Mouse (Mus musculus): ENCODE results near the gene Htt. TPM values are rescaled to one million over a fixed set of nuclear protein-coding genes. Genes with fewer than 3 reads are reported as not detected.
A peak's percentile ranks its signal among the peaks of the same experiment; 100 is the strongest.

Htt gene
- polyA plus RNA-seq, 1 experiment from 2014 or later = 18.7 TPM

- Histone ChIP-seq H3K4me2 (ENCODE audit: low read length) (no peak overlapping the region), H3K9me3 (ENCODE audit: control insufficient read depth, low read length) (no peaks in the 10 kb centered on the region), H3K36me3 (ENCODE audit: control insufficient read depth, insufficient read depth) (no peaks in the 10 kb centered on the region), H3K27me3 (replicated peaks; ENCODE audit: control insufficient read depth, insufficient read depth, low read length) (no peaks in the 10 kb centered on the region), H3K9ac (replicated peaks; ENCODE audit: low read depth, low read length) (no peak overlapping the region), H3K4me1 (replicated peaks; ENCODE audit: control insufficient read depth, insufficient read depth, low read length) (no peaks in the 10 kb centered on the region), H3K4me3 (replicated peaks; ENCODE audit: low read length) (no peak overlapping the region), H3K27ac (ENCODE audit: low read length) (no peak overlapping the region)
- ATAC-seq = no peak; the same call in 1 of the 2 replicates
- 14% methylated on average over 10 of the region's 10 CpGs for WGBS
Observed at GRCm38 (mm10) chr5:34941710-34942470, 180.3 kb downstream of the Htt start.

GRCm38 (mm10) chr5:34943428-34943827 lies 181.9 kb downstream of the Htt start:
- 94% methylated on average over 3 of the region's 3 CpGs for WGBS
- H3K4me1 ChIP-seq (replicated peaks; ENCODE audit: control insufficient read depth, insufficient read depth, low read length) = no peaks in the 10 kb centered on the region
- H3K9me3 ChIP-seq (ENCODE audit: control insufficient read depth, low read length) = no peaks in the 10 kb centered on the region
- H3K27ac ChIP-seq (ENCODE audit: low read length) = no peak overlapping the region
- no peak for ATAC-seq
- H3K4me3 ChIP-seq (replicated peaks; ENCODE audit: low read length) = no peak overlapping the region
- H3K36me3 ChIP-seq (ENCODE audit: control insufficient read depth, insufficient read depth) = no peaks in the 10 kb centered on the region
- no peak overlapping the region for H3K4me2 ChIP-seq (ENCODE audit: low read length)
- no peak overlapping the region for H3K9ac ChIP-seq (replicated peaks; ENCODE audit: low read depth, low read length)
- H3K27me3 ChIP-seq (replicated peaks; ENCODE audit: control insufficient read depth, insufficient read depth, low read length) = no peaks in the 10 kb centered on the region

GRCm38 (mm10) chr5:34948861-34949760 lies 187.6 kb downstream of the Htt start, which contains the start of gene Rgs12:
Rgs12 (plus strand) TSS chr5:34949445.
- ATAC-seq = peak; percentile 90
- peaks cover 26% of the 10 kb centered on the region for H3K4me1 ChIP-seq (replicated peaks; ENCODE audit: control insufficient read depth, insufficient read depth, low read length)

GRCm38 (mm10) chr5:34949769-34950211 lies 188.2 kb downstream of the Htt start:
- peak overlapping the region; percentile 88 for H3K9ac ChIP-seq (replicated peaks; ENCODE audit: low read depth, low read length)
- peak overlapping the region; percentile 79 for H3K27ac ChIP-seq (ENCODE audit: low read length)
- H3K27me3 ChIP-seq (replicated peaks; ENCODE audit: control insufficient read depth, insufficient read depth, low read length) = no peaks in the 10 kb centered on the region
- under 1% methylated on average over 12 of the region's 12 CpGs for WGBS
- peak overlapping the region; percentile 70 for H3K4me3 ChIP-seq (replicated peaks; ENCODE audit: low read length)
- peaks cover 31% of the 10 kb centered on the region for H3K4me1 ChIP-seq (replicated peaks; ENCODE audit: control insufficient read depth, insufficient read depth, low read length)
- peaks cover 7% of the 10 kb centered on the region; the same call in 1 of the 2 replicates for H3K36me3 ChIP-seq (ENCODE audit: control insufficient read depth, insufficient read depth)
- peak; percentile 56 for ATAC-seq
- no peaks in the 10 kb centered on the region for H3K9me3 ChIP-seq (ENCODE audit: control insufficient read depth, low read length)
- peak overlapping the region; percentile 77 for H3K4me2 ChIP-seq (ENCODE audit: low read length)

More at GRCm38 (mm10) chr5:34948861-34949760, 187.6 kb downstream of the Htt start, which contains the start of gene Rgs12:
- peaks cover 7% of the 10 kb centered on the region; the same call in 1 of the 2 replicates for H3K36me3 ChIP-seq (ENCODE audit: control insufficient read depth, insufficient read depth)
- peak within 1 kb of the TSS; percentile 79 for H3K27ac ChIP-seq (ENCODE audit: low read length)
- H3K9me3 ChIP-seq (ENCODE audit: control insufficient read depth, low read length) = no peaks in the 10 kb centered on the region
- H3K27me3 ChIP-seq (replicated peaks; ENCODE audit: control insufficient read depth, insufficient read depth, low read length) = no peaks in the 10 kb centered on the region
- under 1% methylated on average over 78 of the region's 84 CpGs for WGBS
- peak within 1 kb of the TSS; percentile 88 for H3K9ac ChIP-seq (replicated peaks; ENCODE audit: low read depth, low read length)
- peak within 1 kb of the TSS; percentile 70 for H3K4me3 ChIP-seq (replicated peaks; ENCODE audit: low read length)
- peak within 1 kb of the TSS; percentile 77 for H3K4me2 ChIP-seq (ENCODE audit: low read length)

- ATAC-seq = no peak
- peak overlapping the region; percentile 70 for H3K4me3 ChIP-seq (replicated peaks; ENCODE audit: low read length)
- H3K9me3 ChIP-seq (ENCODE audit: control insufficient read depth, low read length) = no peaks in the 10 kb centered on the region
- peak overlapping the region; percentile 88 for H3K9ac ChIP-seq (replicated peaks; ENCODE audit: low read depth, low read length)
- H3K36me3 ChIP-seq (ENCODE audit: control insufficient read depth, insufficient read depth) = peaks cover 7% of the 10 kb centered on the region; the same call in 1 of the 2 replicates
- H3K4me1 ChIP-seq (replicated peaks; ENCODE audit: control insufficient read depth, insufficient read depth, low read length) = peaks cover 38% of the 10 kb centered on the region
- H3K4me2 ChIP-seq (ENCODE audit: low read length) = peak overlapping the region; percentile 77
- 52% methylated on average over 6 of the region's 6 CpGs for WGBS
- peak overlapping the region; percentile 48 for H3K27ac ChIP-seq (ENCODE audit: low read length)
- no peaks in the 10 kb centered on the region for H3K27me3 ChIP-seq (replicated peaks; ENCODE audit: control insufficient read depth, insufficient read depth, low read length)
Observed at GRCm38 (mm10) chr5:34950486-34951160, 189.1 kb downstream of the Htt start.

GRCm38 (mm10) chr5:34951161-34951834 lies 189.8 kb downstream of the Htt start:
- H3K4me3 ChIP-seq (replicated peaks; ENCODE audit: low read length) = no peak overlapping the region
- no peak for ATAC-seq
- no peaks in the 10 kb centered on the region for H3K27me3 ChIP-seq (replicated peaks; ENCODE audit: control insufficient read depth, insufficient read depth, low read length)
- peaks cover 43% of the 10 kb centered on the region for H3K4me1 ChIP-seq (replicated peaks; ENCODE audit: control insufficient read depth, insufficient read depth, low read length)
- H3K4me2 ChIP-seq (ENCODE audit: low read length) = peak overlapping the region; percentile 77
- no peak overlapping the region for H3K9ac ChIP-seq (replicated peaks; ENCODE audit: low read depth, low read length)
- H3K27ac ChIP-seq (ENCODE audit: low read length) = no peak overlapping the region; the same call in 1 of the 2 replicates
- WGBS = 86% methylated on average over 8 of the region's 8 CpGs
- peaks cover 7% of the 10 kb centered on the region; the same call in 1 of the 2 replicates for H3K36me3 ChIP-seq (ENCODE audit: control insufficient read depth, insufficient read depth)
- H3K9me3 ChIP-seq (ENCODE audit: control insufficient read depth, low read length) = no peaks in the 10 kb centered on the region

- H3K27me3 ChIP-seq (replicated peaks; ENCODE audit: control insufficient read depth, insufficient read depth, low read length) = no peaks in the 10 kb centered on the region
- WGBS = 58% methylated on average over 6 of the region's 6 CpGs
- no peak overlapping the region for H3K9ac ChIP-seq (replicated peaks; ENCODE audit: low read depth, low read length)
- no peak for ATAC-seq
- H3K27ac ChIP-seq (ENCODE audit: low read length) = peak overlapping the region; percentile 39
- H3K36me3 ChIP-seq (ENCODE audit: control insufficient read depth, insufficient read depth) = peaks cover 7% of the 10 kb centered on the region; the same call in 1 of the 2 replicates
- no peaks in the 10 kb centered on the region for H3K9me3 ChIP-seq (ENCODE audit: control insufficient read depth, low read length)
- no peak overlapping the region for H3K4me2 ChIP-seq (ENCODE audit: low read length)
- peaks cover 53% of the 10 kb centered on the region for H3K4me1 ChIP-seq (replicated peaks; ENCODE audit: control insufficient read depth, insufficient read depth, low read length)
- no peak overlapping the region for H3K4me3 ChIP-seq (replicated peaks; ENCODE audit: low read length)
Observed at GRCm38 (mm10) chr5:34954508-34954907, 193.0 kb downstream of the Htt start.

- WGBS = 42% methylated on average over 5 of the region's 5 CpGs
- H3K4me1 ChIP-seq (replicated peaks; ENCODE audit: control insufficient read depth, insufficient read depth, low read length) = peaks cover 45% of the 10 kb centered on the region
- no peak overlapping the region for H3K4me3 ChIP-seq (replicated peaks; ENCODE audit: low read length)
- no peaks in the 10 kb centered on the region for H3K27me3 ChIP-seq (replicated peaks; ENCODE audit: control insufficient read depth, insufficient read depth, low read length)
- H3K9me3 ChIP-seq (ENCODE audit: control insufficient read depth, low read length) = no peaks in the 10 kb centered on the region
- no peak overlapping the region for H3K9ac ChIP-seq (replicated peaks; ENCODE audit: low read depth, low read length)
- ATAC-seq = no peak
- peaks cover 7% of the 10 kb centered on the region; the same call in 1 of the 2 replicates for H3K36me3 ChIP-seq (ENCODE audit: control insufficient read depth, insufficient read depth)
- H3K4me2 ChIP-seq (ENCODE audit: low read length) = no peak overlapping the region
- H3K27ac ChIP-seq (ENCODE audit: low read length) = no peak overlapping the region
Observed at GRCm38 (mm10) chr5:34955630-34956029, 194.1 kb downstream of the Htt start.

Measured in forebrain, embryonic 16.5 days (tissue).